Mouse (Mus musculus) spleen, adult 2 months (tissue): Measurements from ENCODE around the gene Olfr1419.

Experiments used
- CTCF ChIP-seq: fragments of 200-500 bp; IDR thresholded peaks from 2 replicates; pipeline ENCODE4 v1.5.1; 2011; ENCODE audit warnings: mild to moderate bottlenecking, inconsistent platforms; ENCODE audit not compliant: insufficient read depth, insufficient read length, insufficient replicate concordance; ENCODE audit errors: extremely low read depth
- POLR2A ChIP-seq: fragments of 200-500 bp; IDR thresholded peaks from 2 replicates; pipeline ENCODE4 v1.6.1; 2011; ENCODE audit warnings: low read depth, low read length, inconsistent platforms

DNA sequence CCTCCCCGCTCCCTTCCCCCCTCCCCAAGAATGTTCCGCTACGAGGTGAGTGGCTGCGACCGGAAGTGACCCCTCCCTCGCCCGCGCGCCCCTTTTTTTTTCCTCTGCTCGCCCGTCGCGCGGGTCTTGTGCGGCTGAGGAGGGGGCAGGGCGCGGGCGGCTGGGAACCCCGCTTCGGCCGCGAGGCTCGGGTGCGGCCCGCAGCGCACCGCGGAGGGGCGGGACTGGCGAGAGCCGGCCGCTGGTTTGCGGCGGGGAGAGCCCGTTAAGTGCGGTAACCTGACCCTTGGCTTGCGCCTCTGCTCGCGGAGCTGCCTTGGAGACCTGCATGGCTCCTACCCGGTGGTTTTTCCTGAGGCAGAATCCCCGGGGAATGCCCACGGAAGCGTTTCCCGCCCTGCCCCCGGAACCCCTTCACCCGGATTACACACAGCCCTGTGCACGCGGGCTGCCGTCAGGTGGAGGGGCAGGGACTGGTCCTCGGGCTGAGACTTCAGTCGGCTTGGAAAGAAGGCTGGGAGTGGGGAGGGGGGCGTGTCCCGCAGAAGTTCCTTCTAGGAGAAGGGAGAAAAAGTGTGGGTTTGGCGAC is 37.7 kb upstream of the Olfr1419 start:
- no peak for TF ChIP-seq CTCF
- TF ChIP-seq POLR2A, result no peak
